Mouse (Mus musculus) stomach, embryonic 16.5 days (tissue): ENCODE results near the gene Poc5. TPM values are rescaled to one million over a fixed set of nuclear protein-coding genes. Genes with fewer than 3 reads are reported as not detected.

Experiments used
- ATAC-seq: fragments of 200-750 bp; cut with Nextera tagmentation; 2 replicates; pipeline ENCODE4 v1.8.0; 2017; ENCODE audit warnings: moderate number of reproducible peaks, moderate TSS enrichment; ENCODE audit not compliant: insufficient read depth, low FRiP score
- H3K27ac ChIP-seq: fragments of 300-500 bp; sonication (generic); 2 replicates; pipeline ENCODE4 v1.5.1; 2014; ENCODE audit warnings: low read length
- H3K27me3 ChIP-seq: fragments of 300-500 bp; sonication (generic); 2 replicates; pipeline ENCODE4 v1.6.1; 2014; ENCODE audit warnings: low read length, control low read depth, mixed read lengths; ENCODE audit not compliant: control insufficient read depth, insufficient read depth
- H3K36me3 ChIP-seq: fragments of 300-500 bp; sonication (generic); 2 replicates; pipeline ENCODE4 v1.6.1; 2014; ENCODE audit warnings: low read length; ENCODE audit not compliant: control insufficient read depth, insufficient read depth
- H3K4me1 ChIP-seq: fragments of 300-500 bp; sonication (generic); 2 replicates; pipeline ENCODE4 v1.6.1; 2014; ENCODE audit warnings: low read length, control low read depth, mixed read lengths; ENCODE audit not compliant: control insufficient read depth, insufficient read depth
- H3K4me2 ChIP-seq: fragments of 300-500 bp; sonication (generic); 2 replicates; pipeline ENCODE4 v1.6.1; 2014; ENCODE audit warnings: low read depth, low read length, mixed read lengths
- H3K4me3 ChIP-seq: fragments of 300-500 bp; sonication (generic); replicated peaks from 2 replicates; pipeline ENCODE4 v1.5.1; 2014; ENCODE audit warnings: mild to moderate bottlenecking, low read length
- H3K9ac ChIP-seq: fragments of 300-500 bp; sonication (generic); 2 replicates; pipeline ENCODE4 v1.6.1; 2014; ENCODE audit warnings: low read length
- H3K9me3 ChIP-seq: fragments of 300-500 bp; sonication (generic); replicated peaks from 2 replicates; pipeline ENCODE4 v1.6.1; 2016; ENCODE audit warnings: low read length, control low read depth; ENCODE audit not compliant: control insufficient read depth
- WGBS: fragments of 180-500 bp; shearing (Covaris S2); extraction: QIAGEN DNeasy Blood & Tissue Kit; methylation state at CpG from one replicate; pipeline ENCODE4 v1.1.7; 2014; 5-methylcytosine and 5-hydroxymethylcytosine counted together
- polyA plus RNA-seq: library from polyadenylated mRNA; unstranded; fragments of >200 nt; fragmentation: Nextera tagmentation; extraction: Ambion mirVana; gene quantifications from 2 replicates; pipeline ENCODE4 v1.2.1, GENCODE M21; 2015

Poc5 gene
- 11.9 and 12.6 TPM in 2 replicates for polyA plus RNA-seq

DNA sequence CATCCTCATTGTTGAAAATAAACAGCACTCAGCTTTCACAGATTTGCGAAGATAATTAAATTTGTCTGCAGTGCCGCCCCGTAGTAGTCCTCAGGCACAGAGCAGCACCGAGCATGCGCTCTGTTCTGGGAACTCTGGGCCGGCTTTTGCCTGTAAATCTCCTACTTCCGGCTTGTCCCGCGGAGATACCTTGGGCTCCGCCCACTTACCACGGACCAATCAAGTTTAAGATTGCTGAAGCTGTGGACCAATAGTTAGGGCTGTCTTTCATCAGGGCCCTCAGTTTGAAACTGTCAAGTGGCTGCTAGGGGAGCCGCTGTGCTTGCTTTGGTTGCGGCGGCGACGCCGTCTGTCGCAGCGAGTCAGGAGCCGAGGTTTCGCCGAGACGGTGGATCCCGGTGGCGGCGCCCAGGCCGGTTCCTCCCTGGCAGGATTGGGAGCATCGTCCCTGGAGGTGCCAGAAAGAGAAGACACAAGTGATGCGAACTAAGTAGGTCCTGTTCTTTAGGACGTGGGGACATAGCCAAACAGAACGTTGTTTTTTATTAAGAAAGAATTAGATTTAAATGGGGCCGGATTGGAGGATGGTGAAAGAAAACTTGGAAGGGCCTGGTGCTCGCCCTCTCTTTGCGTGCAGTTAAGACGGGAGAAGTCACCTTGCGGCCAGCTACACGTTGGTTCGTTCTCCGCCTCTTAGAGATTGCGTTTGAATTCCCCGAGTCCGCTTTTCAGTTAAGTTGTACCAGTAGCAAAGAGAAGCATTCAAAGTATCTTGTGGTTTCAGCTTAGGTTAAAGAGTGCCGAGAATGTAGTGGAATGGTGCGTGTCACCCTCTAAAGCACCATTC is at the start of gene Poc5:
TSS of gene Poc5 (plus strand) at position 253 of the 847 bp plus-strand sequence.
- H3K9ac ChIP-seq, result peak within 1 kb of the TSS; percentile 82
- WGBS, result under 1% methylated on average over 44 of the region's 44 CpGs
- peak; percentile 100 for ATAC-seq
- peak within 1 kb of the TSS; percentile 68 for H3K4me2 ChIP-seq
- H3K27ac ChIP-seq, result peak within 1 kb of the TSS; percentile 53
- H3K4me1 ChIP-seq, result peaks cover 8% of the 10 kb centered on the region
- H3K4me3 ChIP-seq, result peak within 1 kb of the TSS; percentile 79
- H3K9me3 ChIP-seq, result 0 out of 2 replicates have a peak, but pooled peaks cover 3% of the 10 kb centered on the region
- no peaks in the 10 kb centered on the region for H3K27me3 ChIP-seq
- peaks cover 4% of the 10 kb centered on the region; the same call in 1 of the 2 replicates for H3K36me3 ChIP-seq

DNA sequence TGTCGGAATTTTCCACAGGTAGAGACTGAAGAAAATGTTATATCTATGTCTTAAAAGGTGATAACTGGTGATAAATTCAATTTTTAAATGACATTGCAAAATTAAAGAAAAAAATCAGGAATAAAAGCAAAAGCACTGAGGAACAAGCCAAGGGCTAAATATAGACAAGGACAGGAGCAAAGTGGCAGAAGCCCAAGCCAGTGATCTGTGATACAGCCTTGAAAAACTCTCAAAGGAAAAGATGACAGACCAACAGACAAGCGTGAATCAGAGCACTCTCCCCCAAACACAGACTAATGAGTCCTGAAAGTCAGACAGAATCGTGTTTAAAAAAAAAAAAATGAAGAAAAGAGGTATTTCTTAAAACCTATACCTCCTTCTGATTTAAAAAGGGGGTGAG is 46.6 kb upstream of the Poc5 start:
- ATAC-seq, result no peak
- Histone ChIP-seq H3K36me3 (no peaks in the 10 kb centered on the region), H3K4me1 (no peaks in the 10 kb centered on the region), H3K4me3 (no peak overlapping the region), H3K27ac (no peak overlapping the region), H3K9me3 (no peaks in the 10 kb centered on the region), H3K27me3 (no peaks in the 10 kb centered on the region), H3K4me2 (no peak overlapping the region), H3K9ac (no peak overlapping the region)
- WGBS, result 69% methylated on average over 3 of the region's 3 CpGs

DNA sequence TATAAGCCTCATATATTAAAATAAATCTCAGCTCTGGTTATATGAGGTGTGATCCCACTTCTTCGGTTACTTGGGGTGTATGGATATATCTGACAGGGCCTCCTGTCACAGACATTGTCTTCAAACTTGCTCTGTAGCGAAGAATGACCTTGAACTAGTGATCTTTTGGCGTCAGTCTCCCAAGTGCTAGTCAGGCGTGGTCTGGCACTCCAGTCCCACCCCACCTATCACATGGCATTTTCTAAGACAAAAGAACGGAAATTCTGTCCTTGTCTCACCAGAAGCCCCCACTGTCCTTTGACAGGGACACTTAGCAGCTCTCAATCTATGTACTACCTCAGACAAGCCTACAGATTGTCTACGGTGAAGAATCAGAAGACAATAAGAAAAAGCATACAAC is 43.3 kb upstream of the Poc5 start:
- Histone ChIP-seq H3K9me3 (no peaks in the 10 kb centered on the region), H3K36me3 (no peaks in the 10 kb centered on the region), H3K4me3 (no peak overlapping the region), H3K4me1 (no peaks in the 10 kb centered on the region), H3K27ac (no peak overlapping the region), H3K9ac (no peak overlapping the region), H3K27me3 (no peaks in the 10 kb centered on the region), H3K4me2 (no peak overlapping the region)
- WGBS, result 78% methylated on average over 6 of the region's 6 CpGs
- ATAC-seq, result no peak

DNA sequence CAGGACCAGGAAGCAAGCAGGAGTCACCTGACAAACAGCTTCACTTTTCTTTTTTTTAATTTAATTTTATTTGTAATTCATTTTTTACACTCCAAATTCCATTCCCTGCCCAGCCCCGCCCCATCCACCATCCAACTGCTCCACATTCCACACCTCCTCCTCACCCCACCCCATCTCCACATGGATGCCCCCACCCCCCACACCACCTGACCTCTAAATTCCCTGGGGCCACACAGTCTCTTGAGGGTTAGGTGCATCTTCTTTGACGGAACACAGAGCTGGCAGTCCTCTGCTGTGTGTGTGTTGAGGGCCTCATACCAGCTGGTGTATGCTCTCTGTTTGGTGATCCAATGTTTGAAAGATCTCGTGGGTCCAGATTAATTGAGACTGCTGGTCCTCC is 41.5 kb upstream of the Poc5 start:
- Histone ChIP-seq H3K36me3 (no peaks in the 10 kb centered on the region), H3K27ac (no peak overlapping the region), H3K27me3 (no peaks in the 10 kb centered on the region), H3K4me3 (no peak overlapping the region), H3K9me3 (no peaks in the 10 kb centered on the region), H3K4me2 (no peak overlapping the region), H3K9ac (no peak overlapping the region), H3K4me1 (no peaks in the 10 kb centered on the region)
- WGBS, result 25% methylated on average over 3 of the region's 3 CpGs
- no peak for ATAC-seq

DNA sequence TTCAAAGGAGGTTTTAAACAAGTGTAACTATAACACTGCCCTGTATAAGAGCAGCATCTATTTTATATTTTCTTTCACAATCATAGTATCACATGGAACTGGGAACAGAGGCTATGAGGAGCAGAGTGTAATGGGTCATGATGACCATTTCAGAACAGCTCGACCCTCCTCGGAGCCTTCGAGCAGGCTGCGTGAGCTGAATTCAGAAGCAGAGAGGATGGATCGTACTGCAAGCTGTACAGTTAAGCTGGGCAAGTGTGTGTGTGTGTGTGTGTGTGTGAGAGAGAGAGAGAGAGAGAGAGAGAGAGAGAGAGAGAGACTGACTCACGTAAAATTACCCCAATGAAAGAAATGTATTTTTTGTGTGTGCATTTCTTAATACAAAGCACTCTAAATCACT is 37.9 kb upstream of the Poc5 start:
- no peaks in the 10 kb centered on the region for H3K27me3 ChIP-seq
- no peak for ATAC-seq
- 86% methylated on average over 6 of the region's 6 CpGs for WGBS
- H3K4me3 ChIP-seq, result no peak overlapping the region
- no peaks in the 10 kb centered on the region for H3K9me3 ChIP-seq
- H3K36me3 ChIP-seq, result no peaks in the 10 kb centered on the region
- no peak overlapping the region for H3K4me2 ChIP-seq
- no peaks in the 10 kb centered on the region for H3K4me1 ChIP-seq
- no peak overlapping the region for H3K9ac ChIP-seq
- no peak overlapping the region for H3K27ac ChIP-seq

DNA sequence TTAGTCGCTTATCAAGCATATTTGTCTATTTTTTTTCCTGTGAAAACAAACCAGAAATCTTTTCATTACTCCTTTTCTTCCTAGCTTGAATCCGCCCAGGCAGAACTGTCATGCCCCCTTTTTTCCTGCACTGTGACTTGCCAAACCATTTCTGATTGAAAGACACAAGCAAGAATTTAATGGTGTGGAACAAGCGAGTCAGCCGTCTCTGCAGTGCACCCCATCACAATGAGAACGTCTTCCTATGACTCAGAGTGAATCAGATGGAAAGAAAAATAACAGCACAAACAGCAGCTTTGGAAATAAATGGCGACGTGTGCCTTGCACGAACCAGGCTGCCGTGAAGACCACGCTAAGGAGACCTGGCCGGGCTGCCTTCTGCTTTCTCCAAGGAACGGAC is 36.8 kb upstream of the Poc5 start:
- Histone ChIP-seq H3K9ac (no peak overlapping the region), H3K36me3 (no peaks in the 10 kb centered on the region), H3K27ac (no peak overlapping the region), H3K4me1 (no peaks in the 10 kb centered on the region), H3K9me3 (no peaks in the 10 kb centered on the region), H3K27me3 (no peaks in the 10 kb centered on the region), H3K4me3 (no peak overlapping the region), H3K4me2 (no peak overlapping the region)
- WGBS, result 85% methylated on average over 12 of the region's 12 CpGs
- ATAC-seq, result no peak

DNA sequence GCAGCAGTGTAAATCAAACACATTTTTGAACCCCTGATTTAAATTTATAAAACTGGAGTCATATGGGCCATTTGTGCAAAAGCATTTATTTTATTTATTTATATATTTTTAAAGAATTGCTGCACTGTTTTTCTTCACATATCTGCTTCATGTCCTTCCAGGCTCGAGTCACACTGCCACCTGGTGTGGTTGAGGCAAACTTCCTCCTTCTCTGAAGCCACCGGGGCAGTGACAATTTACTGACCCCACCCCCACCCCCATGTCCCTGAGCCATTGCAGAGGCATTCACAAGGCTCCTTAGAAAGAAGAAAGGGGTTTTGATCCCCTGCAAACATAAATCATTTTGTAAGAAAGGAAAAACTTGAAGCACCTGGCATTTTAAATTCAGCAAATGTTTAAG is 12.6 kb upstream of the Poc5 start:
- Histone ChIP-seq H3K9ac (no peak overlapping the region), H3K36me3 (no peaks in the 10 kb centered on the region), H3K27ac (no peak overlapping the region), H3K4me3 (no peak overlapping the region), H3K27me3 (no peaks in the 10 kb centered on the region), H3K4me1 (no peaks in the 10 kb centered on the region), H3K9me3 (no peaks in the 10 kb centered on the region), H3K4me2 (no peak overlapping the region)
- whole genome bisulfite sequencing, result 10% methylated on average over 2 of the region's 2 CpGs
- ATAC-seq, result no peak

DNA sequence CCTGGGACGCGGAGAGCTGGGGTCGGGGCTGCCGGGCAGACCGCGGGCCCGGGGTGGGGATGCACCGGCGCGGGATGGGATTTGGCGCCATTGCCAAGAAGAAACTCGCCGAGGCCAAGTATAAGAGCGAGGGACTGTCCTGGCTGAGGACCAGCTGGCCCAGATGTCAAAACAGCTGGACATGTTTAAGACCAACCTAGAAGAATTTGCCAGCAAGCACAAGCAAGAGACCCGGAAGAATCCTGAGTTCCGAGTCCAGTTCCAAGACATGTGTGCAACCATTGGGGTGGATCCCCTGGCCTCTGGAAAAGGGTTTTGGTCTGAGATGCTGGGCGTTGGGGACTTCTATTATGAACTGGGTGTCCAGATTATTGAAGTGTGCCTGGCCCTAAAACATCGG is 11.2 kb upstream of the Poc5 start:
- Histone ChIP-seq H3K9me3 (no peaks in the 10 kb centered on the region), H3K4me3 (no peak overlapping the region), H3K27me3 (no peaks in the 10 kb centered on the region), H3K9ac (no peak overlapping the region), H3K4me2 (no peak overlapping the region), H3K27ac (no peak overlapping the region), H3K36me3 (no peaks in the 10 kb centered on the region), H3K4me1 (no peaks in the 10 kb centered on the region)
- no peak for ATAC-seq
- 83% methylated on average over 18 of the region's 18 CpGs for WGBS

DNA sequence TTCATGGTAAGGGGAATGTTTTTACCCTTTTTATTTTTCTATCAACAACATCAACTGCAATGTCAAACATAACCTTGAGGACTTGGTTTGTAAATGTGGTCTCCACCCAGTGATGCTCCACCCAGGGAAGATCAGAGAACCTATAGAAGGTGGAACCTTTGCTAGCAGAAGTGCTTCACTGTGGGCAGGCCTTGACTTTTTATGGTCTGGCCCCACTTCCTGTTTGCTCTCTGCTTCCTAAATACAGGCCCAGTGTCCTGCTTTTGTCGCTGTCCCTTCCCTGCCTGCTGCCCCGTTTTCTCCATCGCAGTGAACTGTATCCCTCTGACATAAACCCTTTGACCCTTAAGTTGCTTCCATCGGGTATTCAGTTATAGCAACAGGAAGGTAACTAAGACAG is 10.2 kb upstream of the Poc5 start:
- no peaks in the 10 kb centered on the region for H3K36me3 ChIP-seq
- ATAC-seq, result no peak
- WGBS, result 45% methylated on average over 4 of the region's 4 CpGs
- H3K4me2 ChIP-seq, result no peak overlapping the region
- no peaks in the 10 kb centered on the region for H3K27me3 ChIP-seq
- no peak overlapping the region for H3K4me3 ChIP-seq
- H3K27ac ChIP-seq, result no peak overlapping the region
- H3K9me3 ChIP-seq, result no peaks in the 10 kb centered on the region
- H3K9ac ChIP-seq, result no peak overlapping the region
- no peaks in the 10 kb centered on the region for H3K4me1 ChIP-seq
